Mouse (Mus musculus) cerebellum, adult 9-11 months (tissue): Measurements from ENCODE around the gene Pecam1.
"Not testable (repeated sequence)": the region's sequence is repeated elsewhere in the genome, so short reads cannot be mapped to it uniquely, and the experiment has no call there.

Experiments used
- DNase-seq: peaks from one replicate; pipeline ENCODE4 v3.0.0; 2022

Pecam1 gene

GRCm38 (mm10) chr11:106664691-106665090 lies 85.7 kb downstream of the Pecam1 start:
- no peak for DNase-seq

DNA sequence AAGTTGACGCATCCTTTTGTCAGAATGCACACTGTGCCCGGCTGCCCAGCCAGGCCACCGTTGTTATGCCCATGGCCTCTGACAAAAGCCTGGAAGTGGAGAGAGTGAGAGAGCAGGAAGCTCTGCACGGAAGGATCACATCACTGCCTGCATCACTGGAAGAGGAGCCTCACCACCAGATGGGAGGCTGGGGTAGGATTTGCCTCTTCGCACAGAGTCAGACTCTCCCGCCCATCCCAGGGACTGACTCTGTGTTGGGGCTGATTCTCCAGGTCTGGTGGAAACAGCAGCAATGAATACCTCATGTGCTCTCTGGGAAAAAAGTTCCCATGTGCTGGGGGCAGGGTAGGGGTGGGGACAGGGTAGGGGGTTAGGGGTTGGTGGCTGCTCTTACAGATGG lies 86.6 kb downstream of the Pecam1 start:
- no peak for DNase-seq

DNA sequence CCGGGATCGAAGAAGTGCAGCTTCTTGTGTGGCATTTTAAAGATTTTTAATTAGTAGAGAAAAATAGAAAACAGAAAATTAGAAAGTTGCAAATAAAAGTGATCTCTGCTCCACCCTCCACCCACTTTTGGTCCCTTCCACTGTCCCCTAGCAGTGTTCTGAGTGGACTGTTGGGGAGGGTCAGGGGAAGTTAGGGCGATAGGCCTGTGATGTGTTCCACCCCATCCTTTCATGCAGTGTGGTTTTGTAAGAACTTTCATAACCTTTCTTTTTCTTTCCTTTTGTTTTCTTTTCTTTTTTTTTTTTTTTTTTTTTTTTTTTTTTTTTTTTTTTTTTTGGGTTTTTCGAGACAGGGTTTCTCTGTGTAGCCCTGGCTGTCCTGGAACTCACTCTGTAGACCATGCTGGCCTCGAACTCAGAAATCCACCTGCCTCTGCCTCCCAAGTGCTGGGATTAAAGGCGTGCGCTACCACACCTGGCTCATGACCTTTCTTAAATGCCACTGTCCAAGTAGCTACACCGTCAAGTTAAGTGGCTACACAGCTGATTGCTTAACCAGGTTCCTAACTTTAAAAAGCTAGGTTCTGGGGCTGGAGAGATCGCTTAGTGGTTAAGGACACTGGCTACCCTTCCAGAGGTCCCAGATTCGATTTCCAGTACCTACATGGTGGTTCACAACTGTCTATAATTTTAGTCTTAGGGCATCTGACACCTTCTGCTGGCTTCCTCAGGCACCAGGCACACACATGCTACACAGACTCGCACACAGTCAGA lies 87.6 kb downstream of the Pecam1 start:
- no peak for DNase-seq

- no peak for DNase-seq
These were observed 89.9 kb downstream of the Pecam1 start for GRCm38 (mm10) chr11:106660453-106661081.

GRCm38 (mm10) chr11:106659598-106660295 lies 90.7 kb downstream of the Pecam1 start:
- DNase-seq: no peak

DNA sequence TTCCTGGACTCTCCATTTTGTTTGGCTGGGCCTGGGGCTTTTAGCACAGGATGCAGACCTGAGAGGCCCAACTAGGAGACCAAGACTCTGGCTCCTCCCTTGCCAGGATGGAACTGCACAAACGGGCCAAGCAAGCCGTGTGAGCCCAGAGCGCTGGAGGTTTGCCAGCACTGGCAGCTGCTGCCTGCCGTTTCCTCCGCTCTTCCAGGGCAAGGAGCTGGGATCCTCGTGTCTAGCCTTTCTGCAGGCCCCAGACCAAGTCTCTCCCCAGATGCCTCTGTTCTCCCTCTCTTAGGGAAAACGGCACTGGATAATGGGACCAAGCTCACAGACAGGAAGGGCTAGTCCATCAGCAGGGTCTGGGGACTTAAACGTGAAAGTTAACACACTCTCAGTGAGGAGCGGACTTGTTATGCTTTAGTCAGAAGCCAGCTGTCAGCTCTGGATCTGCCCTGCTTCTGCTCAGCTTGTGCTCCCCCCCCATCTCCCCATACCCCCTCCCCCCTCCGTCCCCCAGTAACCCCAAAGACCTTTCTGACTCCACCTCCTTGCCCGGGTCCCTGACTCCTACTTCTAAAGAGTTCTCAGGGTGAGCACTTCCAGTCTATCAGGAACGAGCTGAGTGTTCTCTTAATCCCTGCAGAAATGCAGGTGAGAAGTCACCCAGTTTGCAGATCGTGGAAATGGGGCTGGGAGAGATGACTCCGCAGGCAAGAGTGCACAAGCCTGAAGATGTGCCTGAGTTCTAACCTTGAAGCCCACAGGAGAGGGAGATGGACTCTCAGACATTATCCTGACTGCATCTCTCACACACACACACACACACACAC lies 92.2 kb downstream of the Pecam1 start:
- peak; percentile 89 for DNase-seq

DNA sequence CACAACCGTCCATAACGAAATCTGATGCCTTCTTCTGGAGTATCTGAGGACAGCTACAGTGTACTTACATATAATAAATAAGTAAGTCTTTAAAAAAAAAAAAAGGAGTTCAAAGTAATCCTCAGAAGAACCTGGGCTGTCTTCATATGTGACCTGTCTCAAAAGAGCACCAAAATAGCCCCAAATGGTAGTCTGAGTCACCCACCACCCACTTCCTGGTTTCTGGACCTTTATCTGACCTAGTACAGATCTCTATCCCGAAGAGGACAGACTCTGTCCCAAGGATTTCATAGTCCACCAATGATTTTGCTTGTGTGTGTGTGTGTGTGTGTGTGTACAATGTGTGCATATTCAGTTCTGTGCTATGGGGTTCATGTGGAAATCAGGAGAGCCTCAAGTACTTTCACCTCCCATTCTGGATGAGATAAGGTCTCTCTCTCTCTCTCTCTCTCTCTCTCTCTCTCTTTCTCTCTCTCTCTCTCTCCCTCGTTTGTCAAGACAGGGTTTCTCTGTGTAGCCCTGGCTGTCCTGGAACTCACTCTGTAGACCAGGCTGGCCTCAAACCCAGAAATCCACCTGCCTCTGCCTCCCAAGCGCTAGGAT lies 93.4 kb downstream of the Pecam1 start:
- DNase-seq: not testable (repeated sequence)

DNA sequence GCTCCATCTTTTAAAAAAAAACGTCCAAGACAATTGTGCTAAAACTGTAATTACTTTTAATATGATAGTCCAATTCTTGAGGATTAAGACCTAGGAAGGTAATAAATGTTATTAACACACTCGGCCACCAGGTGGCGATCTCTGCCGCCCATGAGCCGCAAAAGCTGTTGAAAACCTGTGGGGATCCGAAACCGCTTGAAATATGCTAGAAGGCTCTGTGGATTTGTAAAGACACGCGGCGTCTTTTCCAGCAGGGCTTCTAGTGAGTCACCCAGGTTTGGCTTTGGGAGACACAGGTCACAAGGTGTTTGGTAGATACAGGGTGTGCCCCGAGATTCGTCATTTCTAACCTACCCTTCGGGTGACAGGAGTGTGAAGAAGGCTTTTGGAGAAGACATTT lies 102.1 kb downstream of the Pecam1 start:
- DNase-seq: peak; percentile 65

DNA sequence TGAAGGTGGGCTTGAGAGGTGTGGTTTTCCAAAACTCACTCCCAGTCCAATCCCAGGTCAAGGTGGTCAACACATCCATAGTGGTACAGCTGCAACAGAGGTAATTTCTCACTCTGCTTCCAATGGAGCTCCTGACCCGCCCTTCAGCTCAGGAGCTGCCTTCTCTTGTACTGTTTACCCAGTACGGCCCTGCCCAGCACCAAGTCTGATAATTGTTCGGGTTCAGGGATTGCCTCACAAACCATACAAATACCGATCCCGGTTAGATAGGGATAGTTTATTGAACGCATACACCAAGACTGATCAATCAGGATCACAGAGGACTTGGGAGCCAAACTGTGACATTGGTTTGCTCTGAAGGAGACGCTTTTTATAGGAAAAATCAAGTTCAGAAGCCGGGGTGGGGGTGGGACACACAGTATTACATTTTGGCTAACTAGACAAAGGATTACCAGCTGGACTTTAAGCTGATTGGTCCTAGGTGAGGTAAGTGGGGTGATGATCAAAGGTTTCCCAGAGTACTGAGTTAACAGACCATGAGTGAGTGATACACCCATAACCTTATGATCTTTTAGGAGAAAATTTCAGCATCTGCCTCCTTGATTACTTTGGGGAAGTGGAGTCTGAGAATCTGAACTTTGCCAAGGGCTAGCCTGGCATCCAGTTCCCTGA lies 107.3 kb downstream of the Pecam1 start:
- DNase-seq: no peak

DNA sequence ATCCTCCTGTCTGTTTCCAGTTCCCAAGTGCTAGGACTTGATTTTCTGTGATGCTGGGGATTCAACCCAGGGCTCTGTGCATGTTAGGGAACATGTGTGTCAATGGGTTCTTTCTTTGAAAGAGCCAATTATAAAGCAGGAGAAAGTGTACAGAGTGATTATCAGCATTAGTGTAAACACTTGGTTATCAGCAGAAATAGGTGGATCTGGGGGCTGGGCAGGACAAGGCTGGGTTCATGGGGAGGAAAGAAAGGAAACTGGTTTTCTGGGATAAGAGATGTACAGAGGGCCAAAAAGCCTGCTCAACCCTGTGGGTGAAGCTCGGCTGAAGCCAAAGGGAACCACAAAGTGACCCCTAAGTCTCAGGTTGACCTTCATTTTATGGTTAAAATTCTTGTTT lies 108.8 kb downstream of the Pecam1 start:
- DNase-seq: no peak

GRCm38 (mm10) chr11:106640059-106640458 lies 110.4 kb downstream of the Pecam1 start:
- no peak for DNase-seq

DNA sequence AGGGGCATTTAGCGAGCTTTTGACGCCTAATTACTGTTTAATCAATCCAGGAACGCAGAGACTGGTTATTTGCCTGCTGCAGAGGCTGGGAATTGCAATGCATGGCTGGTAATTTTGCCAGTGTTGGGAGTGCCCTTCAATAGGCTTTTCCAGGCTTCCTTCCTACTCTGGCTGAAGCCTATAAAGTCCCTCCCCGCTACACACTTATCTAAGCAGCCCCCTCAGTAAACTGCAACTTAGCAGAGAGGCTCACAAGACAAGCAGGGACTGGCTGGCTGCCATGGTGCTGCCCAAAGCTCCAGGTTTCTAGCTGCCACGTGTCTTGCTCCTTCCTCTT lies 111.1 kb downstream of the Pecam1 start:
- no peak for DNase-seq

GRCm38 (mm10) chr11:106638551-106639355 lies 111.7 kb downstream of the Pecam1 start:
- DNase-seq: no peak

DNA sequence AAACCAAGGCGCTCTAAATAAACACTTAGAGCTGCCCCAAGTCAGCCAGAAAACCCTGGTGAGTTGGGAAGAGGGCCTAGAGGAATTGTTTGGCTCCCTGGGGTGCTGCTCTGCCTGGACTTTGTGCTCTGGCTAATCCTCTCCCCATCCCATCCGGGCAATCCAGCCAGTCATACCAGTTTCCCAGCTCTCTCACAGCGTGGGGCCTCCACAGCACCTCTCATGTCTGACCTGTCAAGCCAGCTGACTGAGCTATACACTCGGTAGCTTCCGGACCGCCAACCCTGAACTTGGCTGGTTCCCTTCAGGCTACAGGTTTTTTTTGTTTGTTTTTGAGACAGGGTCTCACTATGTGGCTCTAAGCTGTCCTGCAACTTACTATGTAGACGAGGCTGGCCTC lies 112.7 kb downstream of the Pecam1 start:
- DNase-seq: no peak

GRCm38 (mm10) chr11:106635946-106636345 lies 114.5 kb downstream of the Pecam1 start:
- no peak for DNase-seq

DNA sequence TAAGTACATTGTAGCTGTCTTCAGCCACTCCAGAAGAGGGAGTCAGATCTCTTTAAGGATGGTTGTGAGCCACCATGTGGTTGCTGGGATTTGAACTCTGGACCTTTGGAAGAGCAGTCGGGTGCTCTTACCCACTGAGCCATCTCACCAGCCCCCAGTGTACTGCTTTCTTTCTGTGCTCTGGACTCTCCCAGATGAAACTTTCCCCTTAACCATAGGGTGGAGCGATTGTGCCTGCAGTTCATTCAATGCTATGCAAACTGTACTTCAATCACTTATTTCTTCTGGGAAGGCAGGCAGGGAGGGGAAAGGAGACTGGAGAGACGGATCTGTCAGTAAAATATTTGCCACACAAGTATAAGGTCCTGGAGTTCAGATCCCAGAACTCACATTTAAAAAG lies 116.3 kb downstream of the Pecam1 start:
- not testable (repeated sequence) for DNase-seq

GRCm38 (mm10) chr11:106633456-106633855 lies 117.0 kb downstream of the Pecam1 start:
- DNase-seq: no peak

GRCm38 (mm10) chr11:106627692-106628091 lies 122.7 kb downstream of the Pecam1 start:
- DNase-seq: no peak

DNA sequence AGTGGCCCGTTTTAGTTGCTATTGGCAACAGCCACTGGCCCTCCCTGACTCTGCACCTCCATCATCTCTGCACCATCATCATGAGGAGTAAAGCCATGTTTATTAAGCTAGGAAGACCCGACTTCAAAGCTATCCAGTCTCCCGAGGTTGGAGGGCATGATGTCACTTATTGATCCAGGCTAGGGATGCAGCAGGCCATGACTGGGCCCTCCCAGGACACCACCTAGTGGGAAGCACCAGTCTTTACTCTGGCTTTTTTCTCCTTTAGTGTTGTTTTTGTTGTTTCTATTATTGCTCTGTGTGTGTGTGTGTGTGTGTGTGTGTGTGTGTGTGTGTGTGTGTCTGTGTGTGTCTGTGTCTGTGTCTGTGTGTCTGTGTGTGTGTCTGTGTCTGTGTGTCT lies 124.9 kb downstream of the Pecam1 start:
- DNase-seq: no peak

DNA sequence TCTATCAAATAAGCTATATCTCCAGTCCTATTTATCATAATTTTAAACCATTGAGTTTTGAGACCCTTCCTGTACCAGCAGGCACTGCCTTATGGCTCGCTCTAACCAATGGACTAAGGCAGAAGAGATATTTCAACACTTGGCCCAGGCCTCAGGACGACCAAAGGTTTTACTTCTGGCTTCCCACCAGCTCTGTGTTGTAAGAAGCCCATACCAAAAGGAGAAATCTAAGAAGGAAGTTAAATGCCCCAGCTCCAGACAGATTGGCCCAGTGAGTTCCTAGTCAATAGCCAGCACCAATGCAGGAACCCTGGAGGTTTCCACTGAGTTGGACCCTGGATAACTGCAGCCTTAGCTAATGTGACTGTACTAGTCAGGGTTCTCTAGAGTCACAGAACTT lies 126.8 kb downstream of the Pecam1 start:
- DNase-seq: no peak

DNA sequence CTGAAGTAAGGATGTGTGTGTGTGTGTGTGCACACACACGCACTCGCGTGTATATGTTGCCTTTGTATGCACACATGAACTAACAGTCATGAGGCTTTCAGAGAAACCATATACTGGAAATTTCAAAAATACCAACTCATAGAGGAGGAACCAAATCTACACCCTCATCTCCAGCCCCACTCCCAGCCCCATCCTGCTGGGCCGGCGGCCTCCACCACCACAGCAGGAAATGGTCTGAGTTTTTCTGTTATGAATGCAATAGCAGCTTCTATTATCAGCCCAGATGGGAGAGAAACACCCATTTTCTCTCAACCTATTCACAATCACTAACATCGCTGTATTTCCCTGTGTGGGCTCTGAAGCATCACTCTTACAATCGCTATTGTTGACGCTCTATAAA lies 128.4 kb downstream of the Pecam1 start:
- no peak for DNase-seq
